Mouse (Mus musculus) small intestine, adult 2 months (tissue): ENCODE measurements at regions not wholly inside any gene's neighbourhood (a gene's known extent, or its start where the extent isn't known, plus 50 kb on each side); places are given as distances from the start of the nearest gene placed in this dataset.

ENCODE experiments used
- CTCF ChIP-seq: fragments of 200-500 bp; IDR thresholded peaks from 2 replicates; pipeline ENCODE4 v1.5.1; 2012; ENCODE audit warnings: low read depth, mild to moderate bottlenecking, control low read depth, inconsistent platforms, low read length, moderate library complexity, mixed read lengths; ENCODE audit not compliant: insufficient replicate concordance, insufficient read length; ENCODE audit errors: extremely low read depth
- POLR2A ChIP-seq: fragments of 200-500 bp; IDR thresholded peaks from 2 replicates; pipeline ENCODE4 v1.6.1; 2012; ENCODE audit warnings: low read depth, mild to moderate bottlenecking, control low read depth, inconsistent platforms, low read length, moderate library complexity

- no peak for TF ChIP-seq POLR2A
- no peak for TF ChIP-seq CTCF
Observed at GRCm38 (mm10) chr7:37024501-37025025, 326.6 kb downstream of the Tshz3 start.
